Mouse (Mus musculus): ENCODE measurements around the gene Pimreg. TPM values are rescaled to one million over a fixed set of nuclear protein-coding genes. Genes with fewer than 3 reads are reported as not detected.

The Pimreg gene
- 121 and 150 TPM in 2 replicates for polyA plus RNA-seq (2016; fragmentation: Nextera tagmentation; extraction: Ambion mirVana)

DNA sequence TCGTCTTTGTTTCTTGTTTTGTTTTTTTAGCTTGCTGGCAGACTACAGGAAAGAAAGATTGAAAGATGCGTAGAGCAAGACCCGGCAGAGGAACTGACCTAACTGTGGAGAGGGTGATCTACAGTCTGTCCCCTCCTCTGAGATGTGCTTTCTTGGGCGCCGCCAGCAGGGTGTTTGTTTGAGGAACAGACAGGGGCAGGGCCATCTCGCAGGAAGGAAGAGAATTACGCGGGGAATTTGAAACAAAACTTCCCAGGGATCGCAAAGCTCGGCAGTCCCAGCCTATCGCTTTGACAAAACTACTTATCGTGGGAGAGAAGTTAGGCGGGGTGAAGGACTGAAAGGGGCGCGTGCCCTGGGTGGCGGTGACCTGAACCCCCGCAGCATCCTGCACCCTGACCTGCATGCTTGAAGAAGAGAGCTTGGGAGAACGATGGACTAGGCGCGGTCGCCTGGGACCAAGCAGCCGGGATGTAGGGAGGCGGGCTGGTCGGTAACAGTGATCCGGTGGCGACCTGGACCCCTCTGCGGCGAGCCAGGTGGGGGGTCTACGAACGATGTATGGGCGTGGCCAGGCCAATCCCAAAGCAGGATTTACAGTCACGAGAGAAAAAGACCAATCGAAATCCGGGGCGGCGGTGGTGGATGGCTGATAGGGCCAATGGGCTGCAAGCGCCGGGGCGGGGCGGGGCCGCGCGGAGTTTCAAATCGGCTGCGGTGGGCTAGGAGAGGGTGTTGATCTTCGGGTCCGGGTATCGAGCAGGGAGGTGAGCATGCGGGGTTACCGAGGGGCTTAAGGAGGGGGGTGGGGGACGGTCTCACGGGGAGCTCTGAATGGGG, at the start of gene Pimreg:
TSS of gene Pimreg (plus strand) at position 265 of the 840 bp plus-strand sequence.
- Histone ChIP-seq H3K27me3 (ENCODE audit: insufficient read depth, poor library complexity, severe bottlenecking) (peaks cover 12% of the 10 kb centered on the region), H3K4me3 (peak within 1 kb of the TSS; percentile 80), H3K9me3 (no peaks in the 10 kb centered on the region), H3K36me3 (peaks cover 30% of the 10 kb centered on the region), H3K4me1 (peaks cover 63% of the 10 kb centered on the region), H3K27ac (peak within 1 kb of the TSS; percentile 91)
- DNase-seq (ENCODE audit: low spot score), result peak; percentile 97
- under 1% methylated on average over 52 of the region's 52 CpGs for WGBS

- no peak for DNase-seq (ENCODE audit: low spot score)
- no peaks in the 10 kb centered on the region for H3K27me3 ChIP-seq (ENCODE audit: insufficient read depth, poor library complexity, severe bottlenecking)
- H3K9me3 ChIP-seq, result no peaks in the 10 kb centered on the region
- peaks cover 14% of the 10 kb centered on the region for H3K4me1 ChIP-seq
- no peaks in the 10 kb centered on the region for H3K36me3 ChIP-seq
- WGBS, result 76% methylated on average over 12 of the region's 12 CpGs
- H3K27ac ChIP-seq, result no peak overlapping the region
- no peak overlapping the region for H3K4me3 ChIP-seq
These were observed 49.4 kb upstream of the Pimreg start for GRCm38 (mm10) chr11:71992438-71992837.

DNA sequence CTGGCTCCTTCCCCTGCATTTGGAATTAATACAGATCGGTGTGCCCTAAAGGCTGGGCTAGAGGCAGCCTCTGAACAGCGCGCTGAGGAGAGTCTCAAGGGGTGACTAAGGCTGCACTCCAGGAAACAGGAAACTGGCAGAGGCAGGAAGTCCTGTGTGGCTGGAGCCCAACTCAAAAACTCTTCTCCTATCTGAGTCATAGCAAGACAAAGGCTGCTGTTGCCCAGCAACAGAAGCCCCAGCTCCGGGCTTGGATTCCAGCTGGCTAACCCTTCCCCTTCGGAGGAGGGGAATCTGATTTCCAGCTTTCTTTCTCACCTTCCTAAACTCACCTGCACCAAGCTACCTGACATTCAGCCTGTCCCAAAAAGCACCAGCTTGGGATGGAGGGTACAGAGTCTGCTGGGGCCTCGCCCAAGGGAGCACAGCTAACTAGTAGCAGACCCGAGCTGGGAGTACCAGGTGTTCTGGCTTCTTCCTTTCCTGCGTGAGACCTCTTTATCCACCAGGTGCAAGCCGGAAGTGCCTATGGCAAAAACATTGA, 45.8 kb upstream of the Pimreg start:
- Histone ChIP-seq H3K36me3 (no peaks in the 10 kb centered on the region), H3K4me1 (peaks cover 14% of the 10 kb centered on the region), H3K4me3 (peak overlapping the region; percentile 35; the same call in 1 of the 2 replicates), H3K9me3 (no peaks in the 10 kb centered on the region), H3K27me3 (ENCODE audit: insufficient read depth, poor library complexity, severe bottlenecking) (no peaks in the 10 kb centered on the region), H3K27ac (peak overlapping the region; percentile 78)
- 26% methylated on average over 9 of the region's 9 CpGs for WGBS
- peak; percentile 87 for DNase-seq (ENCODE audit: low spot score)

GRCm38 (mm10) chr11:71996805-71997204, 45.0 kb upstream of the Pimreg start:
- Histone ChIP-seq H3K9me3 (no peaks in the 10 kb centered on the region), H3K4me3 (peak overlapping the region; percentile 29; the same call in 1 of the 2 replicates), H3K27ac (0 out of 2 replicates have a peak overlapping the region, but pooled peaks have one; percentile 16), H3K36me3 (no peaks in the 10 kb centered on the region), H3K4me1 (peaks cover 14% of the 10 kb centered on the region), H3K27me3 (ENCODE audit: insufficient read depth, poor library complexity, severe bottlenecking) (no peaks in the 10 kb centered on the region)
- WGBS, result 17% methylated on average over 11 of the region's 11 CpGs
- DNase-seq (ENCODE audit: low spot score), result no peak

DNA sequence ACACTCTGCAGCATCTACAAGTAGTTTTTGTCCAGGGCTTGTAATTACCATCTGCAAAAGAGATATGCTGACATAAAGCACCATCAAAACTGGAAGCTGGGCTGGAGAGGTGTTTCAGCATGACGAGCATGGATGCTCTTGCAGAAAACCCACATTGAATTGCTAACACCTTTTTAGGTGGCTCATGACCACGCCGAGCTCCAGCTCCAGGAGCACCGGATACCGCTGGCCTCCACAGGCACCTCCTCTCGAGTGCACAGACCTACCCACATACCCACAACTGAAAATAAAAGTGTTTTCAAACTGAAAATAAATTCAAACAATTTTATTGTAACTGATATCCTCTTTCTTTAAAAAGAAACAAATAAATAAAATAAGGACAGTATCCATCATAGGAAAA, 41.6 kb upstream of the Pimreg start:
- 81% methylated on average over 6 of the region's 6 CpGs for WGBS
- H3K4me3 ChIP-seq, result no peak overlapping the region
- H3K36me3 ChIP-seq, result no peaks in the 10 kb centered on the region
- no peaks in the 10 kb centered on the region for H3K9me3 ChIP-seq
- H3K4me1 ChIP-seq, result peaks cover 14% of the 10 kb centered on the region
- DNase-seq (ENCODE audit: low spot score), result no peak
- no peak overlapping the region for H3K27ac ChIP-seq
- H3K27me3 ChIP-seq (ENCODE audit: insufficient read depth, poor library complexity, severe bottlenecking), result no peaks in the 10 kb centered on the region

DNA sequence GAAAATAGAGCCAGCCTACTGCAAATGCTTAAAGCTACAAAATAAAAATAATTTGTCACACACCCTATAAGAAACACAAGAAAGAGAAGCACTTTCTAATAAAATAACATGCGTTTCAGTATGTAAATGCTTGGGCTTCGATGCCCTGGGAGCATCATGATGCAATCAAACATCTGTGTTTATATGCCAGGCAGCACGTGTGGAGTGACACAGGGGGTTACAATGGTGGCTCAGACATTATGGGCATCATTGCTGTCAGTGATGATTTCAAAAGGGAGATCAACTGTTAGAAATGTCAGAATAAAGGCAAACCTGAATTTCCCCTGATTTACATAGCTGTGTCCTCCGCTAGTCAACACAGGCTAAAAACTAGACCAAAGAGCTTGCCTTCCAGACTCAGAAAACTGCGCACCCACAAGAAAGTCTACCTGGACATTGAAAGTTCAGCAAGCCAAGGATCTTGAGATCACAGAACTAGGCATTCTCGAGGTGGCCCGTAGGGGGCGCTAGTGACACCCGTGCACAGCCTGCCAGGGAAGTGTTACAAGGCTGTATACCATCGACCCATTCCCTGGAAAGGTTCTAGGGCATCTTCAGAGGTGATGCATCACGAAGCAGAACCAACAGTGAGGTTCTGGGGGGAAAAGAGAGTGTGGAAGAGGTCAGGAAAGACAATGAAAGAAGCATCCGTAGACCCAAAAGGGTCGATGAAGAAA, 39.5 kb upstream of the Pimreg start:
- H3K4me1 ChIP-seq, result no peaks in the 10 kb centered on the region; the same call in 1 of the 2 replicates
- no peak for DNase-seq (ENCODE audit: low spot score)
- no peaks in the 10 kb centered on the region for H3K9me3 ChIP-seq
- H3K27me3 ChIP-seq (ENCODE audit: insufficient read depth, poor library complexity, severe bottlenecking), result no peaks in the 10 kb centered on the region
- 44% methylated on average over 13 of the region's 13 CpGs for WGBS
- no peak overlapping the region for H3K4me3 ChIP-seq
- no peak overlapping the region for H3K27ac ChIP-seq
- no peaks in the 10 kb centered on the region for H3K36me3 ChIP-seq

GRCm38 (mm10) chr11:72003171-72003570, 38.7 kb upstream of the Pimreg start:
- no peak overlapping the region for H3K27ac ChIP-seq
- peaks cover 5% of the 10 kb centered on the region for H3K4me1 ChIP-seq
- H3K27me3 ChIP-seq (ENCODE audit: insufficient read depth, poor library complexity, severe bottlenecking), result no peaks in the 10 kb centered on the region
- no peak overlapping the region for H3K4me3 ChIP-seq
- DNase-seq (ENCODE audit: low spot score), result no peak
- 77% methylated on average over 9 of the region's 9 CpGs for WGBS
- H3K36me3 ChIP-seq, result no peaks in the 10 kb centered on the region
- no peaks in the 10 kb centered on the region for H3K9me3 ChIP-seq

GRCm38 (mm10) chr11:72005547-72005946, 36.3 kb upstream of the Pimreg start:
- Histone ChIP-seq H3K27ac (no peak overlapping the region), H3K27me3 (ENCODE audit: insufficient read depth, poor library complexity, severe bottlenecking) (no peaks in the 10 kb centered on the region), H3K4me3 (no peak overlapping the region), H3K36me3 (no peaks in the 10 kb centered on the region), H3K4me1 (peaks cover 9% of the 10 kb centered on the region), H3K9me3 (no peaks in the 10 kb centered on the region)
- 92% methylated on average over 6 of the region's 6 CpGs for WGBS
- no peak for DNase-seq (ENCODE audit: low spot score)

GRCm38 (mm10) chr11:72010367-72010766, 31.5 kb upstream of the Pimreg start:
- Histone ChIP-seq H3K9me3 (no peaks in the 10 kb centered on the region), H3K4me3 (no peak overlapping the region), H3K36me3 (no peaks in the 10 kb centered on the region), H3K4me1 (peaks cover 9% of the 10 kb centered on the region), H3K27me3 (ENCODE audit: insufficient read depth, poor library complexity, severe bottlenecking) (no peaks in the 10 kb centered on the region), H3K27ac (no peak overlapping the region)
- 67% methylated on average over 5 of the region's 5 CpGs for WGBS
- no peak for DNase-seq (ENCODE audit: low spot score)

- 72% methylated on average over 9 of the region's 9 CpGs for WGBS
- Histone ChIP-seq H3K4me3 (no peak overlapping the region), H3K9me3 (no peaks in the 10 kb centered on the region), H3K4me1 (peaks cover 9% of the 10 kb centered on the region), H3K27me3 (ENCODE audit: insufficient read depth, poor library complexity, severe bottlenecking) (no peaks in the 10 kb centered on the region), H3K36me3 (no peaks in the 10 kb centered on the region), H3K27ac (no peak overlapping the region)
- DNase-seq (ENCODE audit: low spot score), result no peak
These were observed 30.7 kb upstream of the Pimreg start for GRCm38 (mm10) chr11:72010940-72011722.

GRCm38 (mm10) chr11:72011955-72012354, 29.9 kb upstream of the Pimreg start:
- H3K27me3 ChIP-seq (ENCODE audit: insufficient read depth, poor library complexity, severe bottlenecking), result no peaks in the 10 kb centered on the region
- peaks cover 9% of the 10 kb centered on the region for H3K4me1 ChIP-seq
- no peaks in the 10 kb centered on the region for H3K36me3 ChIP-seq
- 73% methylated on average over 1 of the region's 1 CpGs for WGBS
- no peak overlapping the region for H3K27ac ChIP-seq
- no peaks in the 10 kb centered on the region for H3K9me3 ChIP-seq
- H3K4me3 ChIP-seq, result no peak overlapping the region
- no peak for DNase-seq (ENCODE audit: low spot score)

DNA sequence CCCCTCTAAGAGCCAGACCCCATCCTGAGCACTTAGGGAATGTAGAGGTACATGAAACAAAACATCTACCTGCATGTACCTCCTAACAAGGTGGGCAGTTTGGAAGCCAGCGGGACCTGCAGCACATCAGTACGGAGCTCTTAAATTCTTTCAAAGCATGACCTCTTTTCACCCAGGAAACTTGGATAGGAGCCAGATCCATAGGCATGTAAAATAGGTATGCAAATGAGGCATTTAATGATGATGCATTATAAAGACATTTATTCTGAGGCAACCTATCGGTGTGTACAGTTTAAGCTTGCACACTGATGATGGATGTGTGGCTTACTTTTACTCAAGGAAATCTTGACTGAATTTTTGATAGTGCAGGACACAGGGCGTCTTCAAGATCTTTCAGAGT, 27.2 kb upstream of the Pimreg start:
- no peak for DNase-seq (ENCODE audit: low spot score)
- Histone ChIP-seq H3K4me3 (no peak overlapping the region), H3K9me3 (no peaks in the 10 kb centered on the region), H3K4me1 (no peaks in the 10 kb centered on the region), H3K27ac (no peak overlapping the region), H3K27me3 (ENCODE audit: insufficient read depth, poor library complexity, severe bottlenecking) (no peaks in the 10 kb centered on the region), H3K36me3 (no peaks in the 10 kb centered on the region)
- 83% methylated on average over 4 of the region's 4 CpGs for WGBS

Measured in heart, embryonic 10.5 days (tissue).